Mouse (Mus musculus): ENCODE data around the gene Cldn14. TPM values are rescaled to one million over a fixed set of nuclear protein-coding genes. Genes with fewer than 3 reads are reported as not detected.

Gene Cldn14
- polyA plus RNA-seq, 1 experiment from 2014 or later = not detected

DNA sequence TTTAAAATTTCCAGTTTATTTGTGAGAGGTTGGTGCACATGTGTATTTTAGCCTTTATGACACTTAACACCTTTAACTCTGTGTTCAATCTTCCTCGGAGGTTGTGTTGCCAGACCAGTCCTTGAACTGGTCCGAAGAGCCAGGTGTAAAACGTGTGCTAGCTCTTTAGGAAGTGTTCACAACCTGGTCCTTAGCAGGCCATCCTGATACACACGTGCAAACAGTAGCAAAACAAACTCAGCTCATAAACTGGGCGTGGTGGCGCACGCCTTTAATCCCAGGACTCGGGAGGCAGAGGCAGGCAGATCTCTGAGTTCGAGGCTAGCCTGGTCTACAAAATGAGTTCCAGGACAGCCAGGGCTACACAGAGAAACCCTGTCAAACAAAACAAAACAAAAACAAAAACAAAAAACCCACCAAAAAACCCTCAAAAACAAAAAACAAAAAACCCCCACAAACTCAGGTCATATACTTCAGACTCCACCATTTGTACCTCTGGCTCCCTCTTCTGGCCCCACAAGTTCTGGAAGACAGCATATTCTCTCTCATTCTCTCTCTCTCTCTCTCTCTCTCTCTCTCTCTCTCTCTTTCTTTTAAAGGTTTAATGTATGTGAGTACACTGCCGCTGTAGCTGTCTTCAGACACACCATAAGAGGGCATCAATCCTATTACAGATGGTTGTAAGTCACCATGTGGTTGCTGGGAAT lies 65.7 kb downstream of the Cldn14 start:
- 93% methylated on average over 10 of the region's 10 CpGs for WGBS
- Histone ChIP-seq H3K4me3 (no peak overlapping the region), H3K36me3 (no peaks in the 10 kb centered on the region), H3K9me3 (no peaks in the 10 kb centered on the region), H3K9ac (no peak overlapping the region), H3K4me1 (peaks cover 33% of the 10 kb centered on the region), H3K27me3 (peaks cover 26% of the 10 kb centered on the region), H3K4me2 (no peak overlapping the region), H3K27ac (no peak overlapping the region)
- no peak for ATAC-seq (ENCODE audit: insufficient number of reproducible peaks, insufficient read depth, low FRiP score, low TSS enrichment, low read depth)

DNA sequence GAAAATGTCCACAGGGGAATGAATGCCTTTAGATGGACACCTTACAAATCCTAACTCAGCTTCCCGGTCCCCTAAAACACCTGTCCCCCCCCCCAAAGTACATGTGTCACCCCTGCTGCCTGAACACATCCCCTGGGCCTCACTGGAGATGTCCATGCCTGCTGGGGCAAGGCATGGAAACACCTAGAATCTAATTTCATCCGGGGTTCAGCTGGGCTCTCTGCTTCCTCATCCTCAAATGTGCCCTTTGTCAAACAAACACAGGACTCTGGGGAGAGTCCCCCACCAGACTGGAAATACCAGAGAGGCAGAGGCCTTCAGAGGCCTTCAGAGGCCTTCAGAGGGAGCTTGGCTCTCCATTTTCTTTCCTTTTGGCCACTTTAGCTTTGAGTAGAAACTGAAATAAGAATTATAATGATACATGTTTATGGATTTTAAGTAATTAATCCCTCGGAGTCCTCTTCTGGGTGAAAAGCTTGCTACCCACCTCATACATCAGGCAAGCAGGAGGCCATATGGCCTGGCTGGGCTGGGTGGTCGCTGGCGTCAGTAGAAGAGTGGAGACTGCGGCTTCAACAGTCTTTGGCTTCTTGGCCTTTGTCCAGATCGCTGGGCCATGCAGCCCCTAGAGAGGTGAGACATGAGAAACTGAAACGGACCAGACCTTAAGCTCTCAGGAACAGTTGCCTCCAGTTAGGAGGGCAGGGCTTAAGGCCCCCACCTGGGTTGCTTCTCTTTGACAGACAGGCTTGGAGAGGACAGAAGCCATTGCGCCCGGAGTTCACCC lies 66.7 kb downstream of the Cldn14 start:
- no peak for ATAC-seq (ENCODE audit: insufficient number of reproducible peaks, insufficient read depth, low FRiP score, low TSS enrichment, low read depth)
- H3K4me2 ChIP-seq = no peak overlapping the region
- H3K36me3 ChIP-seq = no peaks in the 10 kb centered on the region
- H3K4me1 ChIP-seq = peaks cover 33% of the 10 kb centered on the region
- 74% methylated on average over 10 of the region's 10 CpGs for WGBS
- H3K9me3 ChIP-seq = no peaks in the 10 kb centered on the region
- H3K27me3 ChIP-seq = peaks cover 33% of the 10 kb centered on the region
- H3K4me3 ChIP-seq = no peak overlapping the region
- no peak overlapping the region for H3K27ac ChIP-seq
- no peak overlapping the region for H3K9ac ChIP-seq

DNA sequence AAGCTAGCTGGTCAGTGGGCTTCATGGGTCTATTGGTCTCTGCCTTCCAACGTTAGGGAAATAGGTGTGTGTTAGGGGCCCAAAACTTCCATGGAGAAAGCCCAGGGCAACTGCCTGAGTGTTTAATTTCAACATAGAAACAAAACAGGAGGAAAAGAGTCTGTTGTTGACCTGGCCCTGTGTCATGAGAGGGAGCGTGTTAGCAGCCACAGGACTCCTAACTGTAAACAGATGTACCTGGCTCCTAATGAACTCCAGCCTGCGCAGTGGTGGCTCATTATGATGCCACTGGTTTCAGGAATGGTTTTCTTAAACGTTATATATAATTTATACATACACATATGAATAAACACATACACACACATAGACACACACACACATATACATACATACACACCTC lies 68.7 kb downstream of the Cldn14 start:
- no peak for ATAC-seq (ENCODE audit: insufficient number of reproducible peaks, insufficient read depth, low FRiP score, low TSS enrichment, low read depth)
- H3K27me3 ChIP-seq = peaks cover 45% of the 10 kb centered on the region
- H3K4me1 ChIP-seq = peaks cover 42% of the 10 kb centered on the region
- H3K4me3 ChIP-seq = no peak overlapping the region
- no peak overlapping the region for H3K9ac ChIP-seq
- H3K27ac ChIP-seq = no peak overlapping the region
- H3K4me2 ChIP-seq = no peak overlapping the region
- WGBS = 29% methylated on average over 4 of the region's 4 CpGs
- no peaks in the 10 kb centered on the region for H3K36me3 ChIP-seq
- no peaks in the 10 kb centered on the region for H3K9me3 ChIP-seq

DNA sequence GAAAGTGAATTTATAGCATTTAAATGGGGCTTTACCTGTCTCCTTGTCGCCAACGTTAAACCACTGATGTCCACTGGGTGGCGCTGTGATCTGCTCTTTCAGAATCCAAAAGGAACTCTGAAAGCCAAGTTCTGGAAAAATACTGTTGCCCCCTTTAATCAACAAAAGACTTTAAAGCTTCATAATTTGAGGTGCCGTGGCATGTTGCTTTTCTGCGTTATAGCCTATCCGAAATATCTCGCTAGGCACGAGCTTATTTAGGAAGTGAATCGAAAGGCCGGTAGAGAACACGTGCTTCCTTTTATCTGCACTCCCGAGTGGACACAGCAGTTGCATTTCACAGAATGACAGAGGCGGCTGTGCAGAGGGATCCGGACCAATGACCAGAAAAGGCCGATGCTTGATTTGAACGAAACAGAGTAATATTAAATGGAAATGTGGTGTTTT lies 70.2 kb downstream of the Cldn14 start:
- WGBS = 12% methylated on average over 16 of the region's 16 CpGs
- H3K27ac ChIP-seq = no peak overlapping the region
- no peak for ATAC-seq (ENCODE audit: insufficient number of reproducible peaks, insufficient read depth, low FRiP score, low TSS enrichment, low read depth)
- H3K4me2 ChIP-seq = peak overlapping the region; percentile 57
- peaks cover 40% of the 10 kb centered on the region for H3K27me3 ChIP-seq
- H3K9ac ChIP-seq = no peak overlapping the region
- peaks cover 42% of the 10 kb centered on the region for H3K4me1 ChIP-seq
- no peaks in the 10 kb centered on the region for H3K9me3 ChIP-seq
- peak overlapping the region; percentile 28 for H3K4me3 ChIP-seq
- H3K36me3 ChIP-seq = no peaks in the 10 kb centered on the region

DNA sequence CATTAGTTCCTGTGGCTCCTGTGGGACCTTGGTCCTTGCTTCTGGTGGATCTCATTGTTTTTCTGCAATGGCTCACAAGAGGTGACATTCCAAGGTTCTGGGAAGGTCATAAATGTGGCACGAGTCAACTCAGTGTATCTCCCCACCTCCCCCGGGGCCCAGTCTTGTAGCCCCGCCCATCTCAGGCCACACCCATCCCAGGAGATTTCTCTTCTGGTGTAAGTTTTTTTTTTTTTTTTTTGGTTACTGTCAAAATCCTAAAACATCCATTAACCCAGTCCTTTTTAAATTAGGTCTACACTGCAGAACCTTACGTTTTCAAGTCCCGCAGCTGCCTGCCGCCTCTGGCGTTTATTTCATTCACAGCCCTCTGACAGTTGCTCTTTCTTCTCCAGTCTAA lies 73.6 kb downstream of the Cldn14 start:
- Histone ChIP-seq H3K4me1 (peaks cover 30% of the 10 kb centered on the region), H3K9ac (peak overlapping the region; percentile 44; the same call in 1 of the 2 replicates), H3K27ac (no peak overlapping the region), H3K4me2 (peak overlapping the region; percentile 22), H3K9me3 (no peaks in the 10 kb centered on the region), H3K27me3 (peaks cover 40% of the 10 kb centered on the region), H3K4me3 (no peak overlapping the region), H3K36me3 (no peaks in the 10 kb centered on the region)
- 15% methylated on average over 7 of the region's 7 CpGs for WGBS
- ATAC-seq (ENCODE audit: insufficient number of reproducible peaks, insufficient read depth, low FRiP score, low TSS enrichment, low read depth) = no peak

DNA sequence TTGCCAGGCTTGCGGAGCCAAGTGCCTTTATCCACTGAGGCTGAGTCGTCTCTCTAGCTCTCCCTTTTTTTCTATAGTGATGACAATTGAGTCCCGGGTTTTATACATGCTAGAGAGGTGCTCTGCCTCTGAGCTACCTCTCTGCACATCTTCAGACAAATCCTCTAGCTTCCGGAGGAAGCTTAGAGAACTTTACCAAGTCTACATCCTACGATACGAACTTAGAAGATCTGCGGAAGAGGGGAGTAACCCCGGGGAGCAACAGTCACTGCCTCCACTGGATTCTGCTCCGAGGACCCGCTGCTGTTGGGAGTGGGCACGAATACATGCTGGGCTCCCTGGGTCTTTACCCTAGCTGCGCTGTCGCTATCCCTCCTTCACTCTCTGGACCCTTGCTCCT lies 74.0 kb downstream of the Cldn14 start:
- H3K4me1 ChIP-seq = peaks cover 27% of the 10 kb centered on the region
- 22% methylated on average over 13 of the region's 13 CpGs for WGBS
- no peaks in the 10 kb centered on the region for H3K9me3 ChIP-seq
- no peaks in the 10 kb centered on the region for H3K36me3 ChIP-seq
- peaks cover 40% of the 10 kb centered on the region for H3K27me3 ChIP-seq
- peak overlapping the region; percentile 22 for H3K4me2 ChIP-seq
- H3K4me3 ChIP-seq = no peak overlapping the region
- no peak overlapping the region for H3K27ac ChIP-seq
- no peak for ATAC-seq (ENCODE audit: insufficient number of reproducible peaks, insufficient read depth, low FRiP score, low TSS enrichment, low read depth)
- no peak overlapping the region for H3K9ac ChIP-seq

DNA sequence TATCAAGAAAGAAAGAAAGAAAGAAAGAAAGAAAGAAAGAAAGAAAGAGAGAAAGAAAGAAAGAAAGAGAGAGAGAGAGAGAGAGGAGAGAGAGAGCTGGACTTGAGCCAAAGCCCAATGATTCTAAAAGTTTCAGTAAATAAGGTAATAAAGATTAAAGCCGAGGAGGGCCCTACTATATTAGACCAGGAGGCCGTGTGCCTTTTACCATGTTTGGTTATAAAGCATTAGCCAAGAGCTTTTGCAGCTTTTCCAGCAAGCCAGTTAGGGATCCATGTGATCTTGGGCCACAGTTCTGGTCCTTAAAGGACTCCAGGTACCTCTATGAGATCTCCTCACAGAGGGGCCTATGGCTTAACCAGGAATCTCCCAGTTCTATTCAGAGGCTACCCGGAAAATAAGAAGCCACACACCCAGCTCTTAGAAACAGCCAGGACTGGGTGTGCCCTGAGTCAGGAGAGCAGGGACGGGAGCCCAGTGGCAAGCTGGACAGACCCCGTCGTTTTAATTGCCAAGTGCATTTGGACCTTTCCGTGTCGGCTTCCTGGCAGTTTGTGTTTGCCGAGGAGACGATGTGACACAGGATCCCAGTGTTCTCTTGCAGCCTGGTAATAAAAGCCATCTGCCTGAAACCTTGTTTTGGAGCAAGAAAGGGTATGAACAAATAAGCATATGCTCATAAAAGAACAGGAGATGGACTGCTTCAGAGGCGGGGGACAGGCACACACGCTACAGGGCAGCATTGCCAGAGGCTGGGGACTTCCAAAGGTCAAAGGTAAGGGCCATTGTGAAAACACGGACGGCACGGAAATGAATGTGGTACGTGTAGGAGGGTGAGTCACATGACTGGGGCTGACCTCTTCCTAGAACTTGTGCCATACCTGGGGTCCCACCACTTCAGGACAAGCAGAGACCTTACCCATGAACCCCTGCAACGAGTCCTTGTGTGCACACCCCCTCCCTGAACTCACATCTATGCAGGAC lies 76.2 kb downstream of the Cldn14 start:
- no peak overlapping the region for H3K4me3 ChIP-seq

DNA sequence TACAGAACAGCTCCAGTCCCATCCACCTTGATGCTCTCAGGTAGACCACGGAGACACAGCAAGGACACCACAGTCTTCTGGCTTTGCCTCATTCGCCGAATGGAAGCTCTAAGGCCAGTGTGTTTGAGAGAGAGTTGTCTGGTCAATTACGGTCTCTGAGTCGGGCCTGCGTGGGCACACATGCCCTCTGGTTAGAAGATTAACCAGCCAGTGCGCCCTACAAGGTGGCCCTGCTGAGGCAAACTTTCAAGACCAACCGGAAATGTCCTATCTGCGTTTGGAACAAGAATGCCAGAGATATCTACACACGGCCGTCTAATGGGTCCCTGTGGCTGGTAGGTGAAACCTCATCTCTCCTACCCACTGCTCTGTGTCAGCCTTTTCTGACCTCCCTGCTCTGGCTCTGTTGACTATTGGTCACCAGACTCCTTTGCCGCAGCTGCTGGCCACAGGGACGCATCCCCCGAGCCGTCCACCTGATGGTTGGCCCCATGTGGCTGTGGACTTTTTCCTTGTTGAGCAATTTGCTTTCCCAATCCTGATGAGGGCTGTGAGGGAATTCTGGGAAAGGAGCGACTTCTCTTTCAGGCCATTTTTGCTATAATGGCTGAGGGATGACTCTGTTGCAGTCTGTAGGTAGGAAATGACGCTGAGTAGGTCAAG lies 79.1 kb downstream of the Cldn14 start:
- peaks cover 11% of the 10 kb centered on the region; the same call in 1 of the 2 replicates for H3K4me1 ChIP-seq
- H3K4me2 ChIP-seq = no peak overlapping the region
- peaks cover 7% of the 10 kb centered on the region for H3K27me3 ChIP-seq
- no peak overlapping the region for H3K4me3 ChIP-seq
- H3K27ac ChIP-seq = no peak overlapping the region
- no peaks in the 10 kb centered on the region for H3K36me3 ChIP-seq
- whole genome bisulfite sequencing = 90% methylated on average over 17 of the region's 17 CpGs
- H3K9me3 ChIP-seq = no peaks in the 10 kb centered on the region
- no peak overlapping the region for H3K9ac ChIP-seq
- ATAC-seq (ENCODE audit: insufficient number of reproducible peaks, insufficient read depth, low FRiP score, low TSS enrichment, low read depth) = no peak

More for the DNA sequence above, 76.2 kb downstream of the Cldn14 start:
- peaks cover 20% of the 10 kb centered on the region for H3K4me1 ChIP-seq
- ATAC-seq (ENCODE audit: insufficient number of reproducible peaks, insufficient read depth, low FRiP score, low TSS enrichment, low read depth) = no peak
- H3K27ac ChIP-seq = no peak overlapping the region; the same call in 1 of the 2 replicates
- no peaks in the 10 kb centered on the region for H3K36me3 ChIP-seq
- H3K9ac ChIP-seq = no peak overlapping the region
- H3K27me3 ChIP-seq = peaks cover 34% of the 10 kb centered on the region
- peak overlapping the region; percentile 21; the same call in 1 of the 2 replicates for H3K4me2 ChIP-seq
- no peaks in the 10 kb centered on the region for H3K9me3 ChIP-seq
- 28% methylated on average over 17 of the region's 17 CpGs for WGBS

DNA sequence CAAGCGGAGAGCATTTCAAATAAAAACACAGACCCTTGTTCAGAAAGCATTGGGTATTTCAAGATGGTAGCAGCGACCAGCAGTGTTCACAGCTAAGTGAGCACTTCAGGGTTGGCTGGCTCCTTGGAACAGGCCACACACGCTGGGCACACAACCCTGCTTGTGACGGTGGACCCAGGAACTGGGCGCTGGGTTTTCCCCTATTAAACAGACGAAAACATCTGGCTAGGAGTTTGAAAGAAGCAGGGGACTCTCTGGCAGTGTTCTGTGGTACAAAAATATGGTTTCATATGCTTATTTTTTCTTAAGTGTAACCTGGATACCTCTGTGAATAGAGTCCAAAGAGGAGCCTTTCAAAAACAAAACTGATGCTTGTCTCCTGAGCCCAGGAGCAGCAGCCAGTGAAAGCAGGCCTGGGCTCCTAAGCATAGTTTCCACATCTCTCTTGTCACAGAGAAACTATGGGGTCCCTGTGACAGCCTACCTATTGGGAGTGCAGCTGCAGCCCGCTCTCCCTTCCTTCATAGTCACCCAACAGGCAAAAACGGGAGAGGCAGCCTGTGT lies 82.9 kb downstream of the Cldn14 start:
- Histone ChIP-seq H3K9me3 (no peaks in the 10 kb centered on the region), H3K27me3 (no peaks in the 10 kb centered on the region), H3K36me3 (no peaks in the 10 kb centered on the region), H3K4me1 (no peaks in the 10 kb centered on the region), H3K9ac (no peak overlapping the region), H3K27ac (no peak overlapping the region), H3K4me2 (no peak overlapping the region), H3K4me3 (no peak overlapping the region)
- WGBS = 75% methylated on average over 8 of the region's 8 CpGs
- no peak for ATAC-seq (ENCODE audit: insufficient number of reproducible peaks, insufficient read depth, low FRiP score, low TSS enrichment, low read depth)

DNA sequence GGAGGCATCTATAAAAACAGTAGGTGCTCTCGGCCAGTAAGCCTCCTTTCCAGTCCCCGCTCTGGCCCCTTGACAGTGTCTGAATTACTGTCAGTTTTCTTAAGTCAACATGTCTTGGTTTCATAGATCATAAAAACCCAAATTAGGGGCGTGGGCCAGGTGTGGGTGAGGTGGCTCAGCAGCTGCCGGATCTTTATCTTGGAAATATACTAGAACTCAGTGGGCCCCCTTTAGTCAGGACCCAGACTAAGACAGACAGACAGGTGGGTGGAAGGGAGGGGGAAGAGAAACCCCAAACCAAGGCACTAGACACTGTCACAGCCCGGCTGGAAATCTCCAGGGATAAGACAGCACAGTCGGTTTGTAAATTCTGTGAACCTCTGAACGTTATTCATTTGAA lies 84.8 kb downstream of the Cldn14 start:
- Histone ChIP-seq H3K9me3 (no peaks in the 10 kb centered on the region), H3K4me2 (no peak overlapping the region), H3K4me1 (0 out of 2 replicates have a peak, but pooled peaks cover under 1% of the 10 kb centered on the region), H3K27ac (no peak overlapping the region), H3K27me3 (no peaks in the 10 kb centered on the region), H3K4me3 (no peak overlapping the region), H3K36me3 (no peaks in the 10 kb centered on the region), H3K9ac (no peak overlapping the region)
- ATAC-seq (ENCODE audit: insufficient number of reproducible peaks, insufficient read depth, low FRiP score, low TSS enrichment, low read depth) = no peak
- 69% methylated on average over 7 of the region's 7 CpGs for WGBS

Measured in embryonic facial prominence, embryonic 13.5 days (tissue).